Mouse (Mus musculus) 3134 (cell line): Measurements from ENCODE around the gene Sppl3.

Experiments used
- DNase-seq: peaks from one replicate; pipeline ENCODE4 v3.0.0-alpha.2; 2011; ENCODE audit warnings: low spot score; ENCODE audit not compliant: insufficient read length; ENCODE audit errors: extremely low read depth

The Sppl3 gene

GRCm38 (mm10) chr5:115145976-115146746 lies 135.2 kb downstream of the Sppl3 start:
- DNase-seq, result no peak

DNA sequence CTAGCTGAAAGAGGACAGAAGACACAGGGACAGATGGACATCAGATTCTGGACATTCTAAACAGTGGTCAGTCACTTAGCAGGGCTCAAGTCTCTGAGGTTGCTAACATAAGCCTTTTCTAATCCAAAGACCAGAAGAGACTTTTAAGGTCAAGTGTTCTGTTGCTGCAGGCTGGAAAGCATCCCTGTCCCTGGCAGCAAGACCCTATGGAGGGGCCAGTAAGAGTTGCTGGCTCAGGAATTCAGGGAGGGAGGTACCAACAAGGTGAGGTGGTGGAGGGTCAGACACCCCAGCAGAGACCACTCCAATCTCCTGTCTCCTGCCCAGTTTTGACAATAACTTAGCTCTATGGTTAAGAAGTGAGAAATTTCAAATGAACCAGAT lies 135.8 kb downstream of the Sppl3 start:
- no peak for DNase-seq

GRCm38 (mm10) chr5:115147388-115147787 lies 136.5 kb downstream of the Sppl3 start:
- no peak for DNase-seq

DNA sequence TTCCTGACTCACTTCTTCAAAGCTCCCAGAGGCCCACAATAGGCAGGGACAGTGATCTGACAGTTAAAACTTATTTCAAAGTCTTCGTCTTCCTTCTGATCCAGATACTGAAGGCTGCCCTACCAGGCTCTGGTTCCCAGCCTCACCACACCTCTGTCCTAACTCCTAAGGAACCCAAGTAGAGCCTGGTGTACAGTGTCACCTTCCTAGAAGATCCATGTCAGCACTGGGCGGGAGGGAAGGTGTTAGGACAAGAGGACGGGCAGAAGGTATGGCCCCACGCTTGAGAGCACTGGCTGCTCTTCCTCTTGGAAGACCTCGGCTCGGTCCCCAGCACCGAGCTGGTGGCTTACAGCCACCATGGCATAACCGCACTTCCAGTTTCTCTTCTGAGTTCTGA lies 137.4 kb downstream of the Sppl3 start:
- DNase-seq, result no peak
